Mouse (Mus musculus) intestine, embryonic 16.5 days (tissue): ENCODE measurements around the gene Zkscan14. TPM values are rescaled to one million over a fixed set of nuclear protein-coding genes. Genes with fewer than 3 reads are reported as not detected.
"Not testable (repeated sequence)": the region's sequence is repeated elsewhere in the genome, so short reads cannot be mapped to it uniquely, and the experiment has no call there.

Source experiments
- ATAC-seq: fragments of 200-750 bp; cut with Nextera tagmentation; 2 replicates; pipeline ENCODE4 v1.8.0; 2017; ENCODE audit warnings: moderate TSS enrichment, moderate library complexity
- H3K27ac ChIP-seq: fragments of 300-500 bp; sonication (generic); 2 replicates; pipeline ENCODE4 v1.5.1; 2014; ENCODE audit warnings: mild to moderate bottlenecking, low read length
- H3K27me3 ChIP-seq: fragments of 300-500 bp; sonication (generic); replicated peaks from 2 replicates; pipeline ENCODE4 v1.6.1; 2014; ENCODE audit warnings: low read length, control low read depth, mixed read lengths; ENCODE audit not compliant: control insufficient read depth, insufficient read depth
- H3K36me3 ChIP-seq: fragments of 300-500 bp; sonication (generic); 2 replicates; pipeline ENCODE4 v1.6.1; 2014; ENCODE audit warnings: low read length, control low read depth; ENCODE audit not compliant: control insufficient read depth, insufficient read depth
- H3K4me1 ChIP-seq: fragments of 300-500 bp; sonication (generic); 2 replicates; pipeline ENCODE4 v1.6.1; 2014; ENCODE audit warnings: low read length, control low read depth, mixed read lengths; ENCODE audit not compliant: control insufficient read depth, insufficient read depth
- H3K4me2 ChIP-seq: fragments of 300-500 bp; sonication (generic); 2 replicates; pipeline ENCODE4 v1.6.1; 2014; ENCODE audit warnings: low read depth, low read length, control low read depth
- H3K4me3 ChIP-seq: fragments of 300-500 bp; sonication (generic); 2 replicates; pipeline ENCODE4 v1.5.1; 2014; ENCODE audit warnings: mild to moderate bottlenecking, low read length
- H3K9ac ChIP-seq: fragments of 300-500 bp; sonication (generic); 2 replicates; pipeline ENCODE4 v1.6.1; 2014; ENCODE audit warnings: low read depth, low read length
- H3K9me3 ChIP-seq: fragments of 300-500 bp; sonication (generic); 2 replicates; pipeline ENCODE4 v1.6.1; 2016; ENCODE audit warnings: low read length, control low read depth; ENCODE audit not compliant: control insufficient read depth
- WGBS: fragments of 180-500 bp; shearing (Covaris S2); extraction: QIAGEN DNeasy Blood & Tissue Kit; methylation state at CpG from one replicate; pipeline ENCODE4 v1.1.7; 2014; 5-methylcytosine and 5-hydroxymethylcytosine counted together
- polyA plus RNA-seq: library from polyadenylated mRNA; unstranded; fragments of >200 nt; fragmentation: Nextera tagmentation; extraction: Ambion mirVana; gene quantifications from 2 replicates; pipeline ENCODE4 v1.2.1, GENCODE M21; 2015

Gene Zkscan14
- polyA plus RNA-seq: 8.2 and 8.4 TPM in 2 replicates

DNA sequence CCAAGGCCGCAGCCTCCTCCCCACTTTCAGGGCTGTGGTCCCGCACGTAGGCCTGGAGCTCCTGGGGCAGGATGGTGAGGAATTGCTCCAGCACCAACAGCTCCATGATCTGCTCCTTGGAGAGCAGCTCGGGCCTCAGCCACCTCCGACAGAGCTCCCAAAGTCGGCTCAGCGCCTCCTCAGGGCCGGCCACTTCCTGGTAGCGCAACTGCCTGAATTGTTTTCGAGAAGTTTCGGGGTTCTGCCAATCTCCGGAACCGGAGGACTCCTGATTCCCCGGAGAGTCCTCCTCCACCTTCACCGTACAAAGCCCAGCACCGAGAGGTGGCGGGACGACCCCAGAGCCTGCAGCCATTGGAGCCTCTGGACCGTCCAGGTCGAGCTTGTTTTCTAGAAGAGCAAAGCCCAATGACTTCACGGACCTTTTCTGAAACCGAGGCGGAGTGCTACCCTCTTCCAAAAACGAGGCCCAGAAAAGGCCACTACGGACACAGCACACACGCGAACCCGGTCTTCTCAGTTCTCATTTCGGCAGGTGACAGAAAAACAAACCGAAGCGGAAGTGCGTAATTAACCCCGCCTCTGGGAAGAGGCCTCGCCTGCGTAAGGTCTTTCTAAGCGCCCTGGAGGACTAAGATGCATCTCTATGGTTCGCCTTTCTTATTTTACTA, at the start of gene Zkscan14:
TSS of gene Zkscan14 (minus strand) at position 548 of the 671 bp plus-strand sequence.
- WGBS: under 1% methylated on average over 37 of the region's 37 CpGs
- Histone ChIP-seq H3K4me2 (peak within 1 kb of the TSS; percentile 91), H3K9me3 (no peaks in the 10 kb centered on the region), H3K4me1 (peaks cover 20% of the 10 kb centered on the region), H3K27ac (peak within 1 kb of the TSS; percentile 75), H3K4me3 (peak within 1 kb of the TSS; percentile 93), H3K36me3 (no peaks in the 10 kb centered on the region), H3K9ac (peak within 1 kb of the TSS; percentile 87), H3K27me3 (no peaks in the 10 kb centered on the region)
- ATAC-seq: peak; percentile 11

- ATAC-seq: no peak
- no peaks in the 10 kb centered on the region for H3K27me3 ChIP-seq
- no peaks in the 10 kb centered on the region for H3K4me1 ChIP-seq
- H3K27ac ChIP-seq: no peak overlapping the region
- no peak overlapping the region for H3K4me3 ChIP-seq
- WGBS: 89% methylated on average over 3 of the region's 3 CpGs
- peaks cover 5% of the 10 kb centered on the region; the same call in 1 of the 2 replicates for H3K36me3 ChIP-seq
- H3K9me3 ChIP-seq: no peaks in the 10 kb centered on the region; the same call in 1 of the 2 replicates
- H3K9ac ChIP-seq: no peak overlapping the region
- H3K4me2 ChIP-seq: no peak overlapping the region
These were observed 47.9 kb upstream of the Zkscan14 start for GRCm38 (mm10) chr5:145249520-145249919.

DNA sequence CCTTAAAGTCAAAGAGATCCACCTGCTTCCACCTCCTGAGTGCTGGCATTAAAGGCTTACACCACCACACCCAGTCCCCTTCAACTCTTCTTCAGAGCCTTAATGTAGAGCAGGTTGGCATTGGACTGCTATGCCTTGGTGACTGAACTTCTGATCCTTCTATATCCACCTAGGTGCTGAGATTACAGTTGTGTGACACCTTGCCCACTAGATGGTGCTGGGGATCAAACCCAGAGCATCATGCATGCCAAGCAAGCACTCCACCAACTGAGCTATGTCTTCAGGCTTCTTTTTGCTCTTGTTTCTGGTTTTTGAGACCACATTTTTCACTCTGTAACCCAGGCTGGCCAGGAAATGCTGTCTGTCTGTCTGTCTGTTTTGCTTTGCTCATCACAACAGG, 33.0 kb upstream of the Zkscan14 start:
- H3K4me3 ChIP-seq: no peak overlapping the region
- no peaks in the 10 kb centered on the region for H3K27me3 ChIP-seq
- H3K4me2 ChIP-seq: no peak overlapping the region
- H3K4me1 ChIP-seq: peaks cover 10% of the 10 kb centered on the region; the same call in 1 of the 2 replicates
- H3K27ac ChIP-seq: no peak overlapping the region
- H3K9me3 ChIP-seq: no peaks in the 10 kb centered on the region
- no peak for ATAC-seq
- H3K9ac ChIP-seq: no peak overlapping the region
- H3K36me3 ChIP-seq: peaks cover 16% of the 10 kb centered on the region; the same call in 1 of the 2 replicates

GRCm38 (mm10) chr5:145231893-145232411, 30.3 kb upstream of the Zkscan14 start:
- Histone ChIP-seq H3K4me1 (peaks cover 10% of the 10 kb centered on the region; the same call in 1 of the 2 replicates), H3K9me3 (no peaks in the 10 kb centered on the region), H3K4me2 (peak overlapping the region; percentile 41), H3K27ac (peak overlapping the region; percentile 72), H3K27me3 (no peaks in the 10 kb centered on the region), H3K36me3 (peaks cover 12% of the 10 kb centered on the region; the same call in 1 of the 2 replicates), H3K4me3 (peak overlapping the region; percentile 97), H3K9ac (peak overlapping the region; percentile 100)
- peak; percentile 73 for ATAC-seq
- under 1% methylated on average over 37 of the region's 49 CpGs for WGBS

DNA sequence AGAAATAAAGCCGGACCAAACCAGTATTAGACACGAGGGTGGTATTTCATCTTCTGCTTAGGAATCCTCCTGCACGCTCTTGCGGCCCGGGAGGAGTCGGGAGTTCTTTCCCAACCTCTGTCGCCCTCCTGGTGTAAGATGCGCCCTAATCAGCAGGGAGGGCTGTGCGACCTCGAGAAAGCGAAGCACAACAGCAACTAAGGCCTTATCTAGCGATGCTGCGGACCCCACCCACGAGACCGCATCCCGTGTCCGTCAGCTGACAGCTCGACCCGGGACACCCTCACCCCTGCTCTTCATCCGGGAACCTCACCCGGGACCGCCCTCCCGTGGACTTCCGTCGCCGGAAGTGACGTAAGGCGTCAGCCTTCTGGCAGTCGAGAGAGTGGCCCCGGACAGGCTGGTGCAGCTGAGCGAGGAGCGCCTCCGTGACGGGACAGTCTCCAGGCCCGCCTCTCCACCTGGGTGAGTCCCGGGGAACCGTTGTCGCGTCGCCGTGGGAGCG, 29.8 kb upstream of the Zkscan14 start, which contains the start of gene Zfp655:
TSS of gene Zfp655 (plus strand) at position 349 of the 505 bp plus-strand sequence.
- peak; percentile 98 for ATAC-seq
- peaks cover 10% of the 10 kb centered on the region; the same call in 1 of the 2 replicates for H3K4me1 ChIP-seq
- peak within 1 kb of the TSS; percentile 66 for H3K4me2 ChIP-seq
- H3K27me3 ChIP-seq: no peaks in the 10 kb centered on the region
- under 1% methylated on average over 42 of the region's 42 CpGs for WGBS
- H3K27ac ChIP-seq: peak within 1 kb of the TSS; percentile 72
- H3K36me3 ChIP-seq: 0 out of 2 replicates have a peak, but pooled peaks cover 10% of the 10 kb centered on the region
- H3K9me3 ChIP-seq: no peaks in the 10 kb centered on the region
- H3K4me3 ChIP-seq: peak within 1 kb of the TSS; percentile 97
- H3K9ac ChIP-seq: peak within 1 kb of the TSS; percentile 100

DNA sequence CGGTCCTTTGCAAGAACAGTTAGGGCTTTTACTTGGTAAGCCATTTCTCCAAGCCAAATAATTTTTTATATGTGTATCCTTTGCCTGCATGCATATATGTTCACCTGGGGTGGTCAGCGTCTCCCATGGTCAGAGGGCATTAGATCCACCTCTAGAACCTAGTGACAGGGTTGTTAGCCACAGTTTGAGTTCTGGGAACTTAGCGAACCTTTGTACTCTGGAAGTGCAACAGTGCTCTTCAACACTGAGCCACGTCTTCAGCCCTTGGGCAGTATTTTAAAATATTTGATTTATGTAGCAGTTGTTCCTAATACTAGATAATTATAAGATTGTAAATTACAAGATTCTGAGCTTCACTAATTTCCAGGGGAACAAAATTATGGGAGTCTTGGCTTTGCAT, 29.0 kb upstream of the Zkscan14 start:
- Histone ChIP-seq H3K27ac (peak overlapping the region; percentile 72), H3K9ac (peak overlapping the region; percentile 100), H3K36me3 (0 out of 2 replicates have a peak, but pooled peaks cover 10% of the 10 kb centered on the region), H3K27me3 (no peaks in the 10 kb centered on the region), H3K9me3 (no peaks in the 10 kb centered on the region), H3K4me3 (no peak overlapping the region), H3K4me1 (peaks cover 10% of the 10 kb centered on the region; the same call in 1 of the 2 replicates), H3K4me2 (peak overlapping the region; percentile 66; the same call in 1 of the 2 replicates)
- 88% methylated on average over 4 of the region's 4 CpGs for WGBS
- ATAC-seq: no peak

DNA sequence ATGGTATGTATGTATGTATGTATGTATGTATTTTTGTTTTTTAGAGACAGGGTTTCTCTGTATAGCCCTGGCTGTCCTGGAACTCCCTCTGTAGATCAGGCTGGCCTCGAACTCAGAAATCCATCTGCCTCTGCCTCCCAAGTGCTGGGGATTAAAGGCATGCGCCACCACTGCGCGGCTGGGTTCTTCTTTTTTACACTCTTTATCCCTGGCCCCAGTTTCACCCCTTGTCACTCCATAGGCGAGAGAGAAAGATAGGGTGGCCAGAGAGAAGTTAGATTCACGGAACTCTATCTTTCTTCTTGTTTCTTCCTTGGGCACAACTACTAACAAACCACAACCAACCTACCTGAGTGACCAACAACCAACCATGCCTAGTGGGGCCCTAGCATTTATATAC, 27.6 kb upstream of the Zkscan14 start:
- not testable (repeated sequence) for H3K9me3 ChIP-seq, H3K4me3 ChIP-seq, H3K9ac ChIP-seq, ATAC-seq, H3K27ac ChIP-seq, H3K36me3 ChIP-seq, H3K4me2 ChIP-seq, H3K27me3 ChIP-seq
- H3K4me1 ChIP-seq: peaks cover 10% of the 10 kb centered on the region; the same call in 1 of the 2 replicates
- 82% methylated on average over 6 of the region's 6 CpGs for WGBS

DNA sequence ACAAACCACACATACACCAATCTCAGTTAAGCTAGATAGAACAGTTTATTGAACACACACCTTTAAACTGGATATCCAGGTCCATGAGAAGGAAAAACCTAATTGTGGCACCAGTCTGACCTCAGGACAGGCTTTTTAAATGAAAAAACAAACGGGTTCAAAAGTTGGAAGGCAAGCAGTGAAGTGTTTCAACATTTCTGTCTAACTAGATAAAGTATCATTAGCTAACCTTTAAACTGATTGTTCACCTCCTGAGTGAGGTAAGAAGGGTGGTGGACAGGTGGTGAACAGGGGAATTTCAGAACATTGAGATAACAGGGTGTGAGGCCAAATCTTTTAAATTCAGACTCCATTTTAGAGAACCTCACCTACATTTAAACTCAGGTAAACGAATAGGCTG, 24.8 kb upstream of the Zkscan14 start:
- Histone ChIP-seq H3K9me3 (no peaks in the 10 kb centered on the region), H3K27me3 (no peaks in the 10 kb centered on the region), H3K4me1 (peaks cover 4% of the 10 kb centered on the region; the same call in 1 of the 2 replicates), H3K36me3 (no peaks in the 10 kb centered on the region), H3K4me2 (no peak overlapping the region), H3K4me3 (no peak overlapping the region), H3K9ac (no peak overlapping the region), H3K27ac (no peak overlapping the region)
- 46% methylated on average over 2 of the region's 2 CpGs for WGBS
- no peak for ATAC-seq

DNA sequence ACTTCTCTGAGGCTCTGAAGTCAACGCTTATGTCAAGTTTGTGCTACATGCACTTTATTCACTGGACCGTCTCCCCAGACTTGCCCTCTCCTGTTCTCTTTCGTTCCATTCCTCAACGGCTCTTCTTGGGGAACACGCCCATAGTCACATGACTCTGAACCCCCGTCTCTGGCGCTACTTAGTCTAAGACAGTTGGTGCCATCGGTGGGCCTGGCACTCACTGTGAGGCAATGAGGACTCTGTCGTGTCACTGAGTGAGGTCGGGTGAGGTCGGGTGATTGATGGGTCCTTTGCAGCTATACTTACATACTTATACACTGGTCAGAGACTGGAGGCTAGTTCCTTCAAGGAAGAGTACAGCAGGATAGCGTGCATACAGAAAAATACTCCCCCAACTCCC, 21.7 kb upstream of the Zkscan14 start:
- Histone ChIP-seq H3K36me3 (peaks cover 19% of the 10 kb centered on the region), H3K4me3 (no peak overlapping the region), H3K27ac (peak overlapping the region; percentile 57), H3K4me1 (no peaks in the 10 kb centered on the region), H3K27me3 (no peaks in the 10 kb centered on the region), H3K4me2 (no peak overlapping the region), H3K9me3 (no peaks in the 10 kb centered on the region), H3K9ac (no peak overlapping the region)
- WGBS: 79% methylated on average over 12 of the region's 12 CpGs
- ATAC-seq: peak; percentile 29
